Mouse (Mus musculus): ENCODE data around the gene Sox5.

Sox5 gene

DNA sequence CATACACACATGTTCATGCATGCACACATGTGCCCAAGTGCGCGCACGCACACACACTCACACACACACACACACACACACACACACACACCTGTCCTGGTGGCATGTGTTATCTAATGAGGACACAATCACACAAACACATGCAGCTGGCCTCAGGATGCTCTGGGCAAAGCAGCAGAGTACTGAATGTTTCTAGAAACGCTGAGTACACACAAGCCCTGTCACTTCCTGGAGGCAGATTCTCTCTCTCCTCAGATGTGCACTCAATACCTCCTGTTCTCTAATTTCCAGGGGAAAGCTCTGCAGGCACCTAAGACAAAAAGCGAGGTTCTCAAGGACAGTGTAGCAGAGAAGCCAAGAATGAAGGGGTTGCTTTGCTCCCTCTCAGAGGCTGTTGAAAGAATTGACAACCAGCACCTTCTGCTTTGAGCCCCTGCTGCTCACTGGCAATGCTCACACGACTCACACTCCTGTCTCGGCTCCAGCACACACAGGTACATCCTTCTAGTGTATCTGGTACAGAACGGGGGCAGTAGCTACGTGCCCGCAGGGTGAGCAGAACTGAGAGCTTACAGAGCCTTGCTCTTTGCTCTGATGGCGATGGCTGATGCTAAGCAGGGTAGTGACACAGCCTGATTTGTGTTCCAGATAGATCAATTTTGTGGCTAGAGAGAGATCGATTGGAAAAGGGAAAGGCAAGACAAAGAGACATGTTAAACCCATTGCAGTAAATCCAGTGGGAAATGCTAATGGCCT, 833.0 kb downstream of the Sox5 start:
- no peak for DNase-seq (ENCODE audit: low spot score in 2 of 2)

DNA sequence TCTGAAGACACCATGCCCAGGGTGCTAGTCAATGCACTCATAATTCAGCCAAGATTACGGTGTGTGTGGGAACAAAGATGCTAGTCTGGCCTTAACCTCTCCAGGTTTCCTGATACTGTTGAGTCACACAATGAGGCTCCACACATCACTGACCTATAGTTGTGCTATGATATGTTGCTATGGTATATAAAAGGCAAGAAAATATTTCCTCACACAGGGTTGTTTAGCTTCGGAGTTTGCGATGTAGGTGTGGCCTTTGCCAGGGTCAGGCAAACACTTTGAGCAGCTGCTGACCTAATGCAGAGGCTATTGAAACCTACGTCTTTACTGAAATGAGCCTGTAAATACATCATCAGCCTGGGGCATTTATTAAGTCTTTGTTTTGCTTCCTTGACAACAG, 833.7 kb downstream of the Sox5 start:
- no peak for DNase-seq (ENCODE audit: low spot score in 2 of 2)

DNA sequence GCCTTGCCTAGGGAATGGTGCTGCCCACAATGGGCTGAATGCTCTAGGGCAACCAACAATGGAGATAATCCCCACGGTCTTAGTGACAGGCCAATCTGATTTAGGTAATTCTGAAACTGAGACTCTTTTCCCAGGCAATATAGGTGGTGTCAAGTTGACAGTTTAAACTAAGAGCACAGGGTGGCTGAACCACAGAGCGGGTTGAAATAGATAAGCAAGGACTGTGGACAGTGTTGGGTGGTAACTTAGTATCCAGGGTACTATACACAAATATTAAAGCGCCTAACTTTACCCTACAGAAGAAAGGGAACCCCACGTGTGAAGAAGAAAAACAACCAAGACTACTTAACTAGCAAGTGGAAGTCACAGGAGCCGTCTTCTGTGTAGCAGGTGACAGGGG, 838.7 kb downstream of the Sox5 start:
- no peak for DNase-seq (ENCODE audit: low spot score in 2 of 2)

DNA sequence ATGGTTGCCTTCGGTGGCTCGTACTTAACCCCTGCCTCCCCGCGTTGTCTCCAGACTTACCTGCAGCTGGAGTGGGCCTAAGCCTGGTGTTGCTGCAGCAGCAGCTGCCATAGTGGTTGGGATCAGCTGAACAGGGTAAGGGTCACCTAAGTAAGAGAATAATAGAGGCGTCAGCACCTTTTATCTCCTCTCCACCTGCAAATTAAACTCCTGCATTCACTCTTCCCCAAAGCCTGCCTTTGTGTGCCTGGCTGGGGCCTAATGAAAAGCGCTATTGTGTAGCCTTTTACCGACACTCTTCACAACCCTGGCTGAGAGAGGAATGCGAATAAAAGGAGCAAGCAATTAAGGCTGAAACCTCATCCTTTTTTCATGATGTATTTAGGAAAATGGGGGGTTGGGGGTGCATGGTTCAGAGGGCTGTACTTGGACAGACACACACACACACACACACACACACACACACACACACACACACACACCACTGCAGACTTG, 840.4 kb downstream of the Sox5 start:
- no peak for DNase-seq (ENCODE audit: low spot score in 2 of 2)

DNA sequence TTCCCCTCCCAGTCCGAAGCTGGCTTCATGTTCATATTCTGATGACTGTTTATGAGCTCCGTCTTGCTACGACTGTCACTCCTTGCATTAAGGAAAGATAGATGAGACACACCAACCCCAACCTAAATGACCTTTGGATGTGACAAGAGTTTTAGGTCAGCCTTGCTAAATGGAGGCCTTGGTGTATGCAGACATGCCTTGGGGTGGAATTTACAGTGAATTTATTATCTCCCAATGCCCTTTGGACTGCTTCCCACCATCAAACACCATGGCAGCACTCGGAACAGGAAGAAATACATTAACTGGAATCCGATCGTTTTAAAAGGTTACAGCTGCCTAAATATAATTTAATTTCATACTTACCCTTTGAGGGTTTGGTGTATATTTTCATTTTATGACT, 858.6 kb downstream of the Sox5 start:
- DNase-seq (ENCODE audit: low spot score in 2 of 2) = no peak

DNA sequence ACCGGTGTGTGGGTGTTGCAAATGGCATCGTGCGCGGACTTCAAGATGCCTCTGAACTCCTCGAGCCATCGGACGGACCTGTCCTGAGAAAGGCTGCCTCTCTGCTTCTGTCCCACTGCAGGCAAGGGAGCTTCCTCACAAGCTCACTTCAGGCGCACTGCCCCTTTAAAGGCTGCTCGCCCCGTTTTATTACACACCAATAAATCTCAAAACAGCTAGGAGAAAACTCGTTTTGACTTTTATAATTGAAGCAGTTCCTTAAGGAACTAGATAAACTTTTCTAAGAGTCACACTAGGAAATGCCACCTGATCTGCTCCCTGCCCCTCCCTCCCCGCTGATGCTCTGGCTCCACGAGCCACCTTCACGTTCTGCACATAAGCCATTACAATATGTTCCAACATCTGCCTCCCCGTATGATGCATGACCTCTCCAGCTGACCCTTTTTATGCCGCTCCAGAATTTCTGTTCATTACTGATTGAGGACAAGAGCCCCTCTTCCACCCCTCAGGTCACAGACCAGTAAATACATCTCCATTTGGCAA, 863.3 kb downstream of the Sox5 start:
- DNase-seq (ENCODE audit: low spot score in 2 of 2) = no peak

DNA sequence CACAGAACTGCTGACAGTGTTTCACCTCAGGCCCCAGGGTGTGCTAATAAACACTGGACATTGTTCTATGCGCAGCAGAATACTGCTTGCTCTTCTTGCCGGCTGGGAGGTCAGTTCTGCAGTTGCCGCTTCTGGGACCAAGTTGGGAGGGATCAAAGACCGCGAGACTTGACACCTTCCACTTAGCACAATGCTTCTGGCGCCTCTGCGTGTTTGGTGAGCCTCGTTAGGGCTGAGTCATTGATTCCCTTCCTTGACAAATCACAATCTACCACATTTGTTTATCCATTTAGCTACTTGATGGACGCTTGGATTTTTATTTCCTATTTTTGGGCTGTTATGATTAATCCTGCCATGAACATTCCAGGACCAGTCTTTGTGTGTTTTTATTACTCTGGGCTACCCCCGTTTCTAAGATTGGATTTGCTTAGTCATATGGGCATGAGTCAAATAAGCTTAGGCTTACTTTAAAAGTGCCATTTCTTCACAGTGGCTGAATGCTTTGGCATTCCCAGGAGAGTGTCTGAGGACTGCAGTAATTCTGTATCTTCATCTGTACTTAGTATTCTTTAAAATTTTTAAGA, 865.5 kb downstream of the Sox5 start:
- no peak for DNase-seq (ENCODE audit: low spot score in 2 of 2)

DNA sequence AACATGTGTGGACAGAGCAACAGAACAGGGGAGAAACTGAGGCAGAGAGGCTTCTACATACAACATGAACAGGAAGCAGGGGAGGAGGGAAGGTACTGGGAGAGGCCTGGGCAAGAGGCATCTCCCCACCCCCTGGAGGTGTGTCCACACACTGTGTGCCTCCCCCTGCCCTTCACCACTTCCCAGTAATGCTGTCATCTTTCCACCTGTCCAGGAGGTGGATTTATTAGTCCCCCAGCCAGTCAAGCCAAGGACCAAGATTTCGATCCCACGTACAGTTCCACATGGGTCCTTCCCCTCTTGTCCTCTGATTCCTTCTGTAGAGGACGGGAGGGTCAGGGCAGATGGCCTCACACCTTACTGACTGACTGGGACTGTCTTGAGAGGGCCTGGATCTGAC, 866.1 kb downstream of the Sox5 start:
- DNase-seq (ENCODE audit: low spot score in 2 of 2) = no peak

DNA sequence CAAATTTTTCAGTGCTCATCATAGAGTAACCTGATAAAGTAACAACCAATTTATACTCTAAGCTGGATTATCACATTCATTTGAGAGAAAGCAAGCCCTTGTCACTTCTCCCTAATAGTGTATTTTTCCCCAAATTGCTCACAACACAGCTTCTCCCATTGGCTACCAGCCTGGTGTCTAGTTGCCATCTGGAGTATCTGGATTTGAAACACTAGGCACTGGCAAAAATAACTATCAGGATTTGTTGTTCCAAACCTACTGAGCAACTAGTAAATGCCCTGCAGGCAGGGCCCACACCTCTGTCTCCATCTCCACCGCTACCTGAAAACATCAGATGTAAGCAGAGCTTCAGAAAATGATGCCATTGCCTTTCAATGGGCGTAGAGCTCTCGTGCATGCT, 869.5 kb downstream of the Sox5 start:
- no peak for DNase-seq (ENCODE audit: low spot score in 2 of 2)

DNA sequence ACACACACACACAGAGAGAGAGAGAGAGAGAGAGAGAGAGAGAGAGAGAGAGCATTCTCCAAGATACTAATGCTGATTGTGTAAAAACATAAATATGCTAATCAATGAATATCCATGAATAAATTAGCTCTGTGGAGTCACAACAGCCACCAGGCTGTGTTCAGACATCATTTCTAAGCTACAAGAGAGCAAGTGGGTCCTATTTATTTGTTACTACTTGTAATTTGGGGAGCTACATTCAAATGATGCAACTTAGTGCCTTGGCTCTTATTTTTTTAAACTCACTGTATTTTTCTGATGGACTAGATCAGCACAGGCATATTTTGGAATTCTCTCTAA, 877.1 kb downstream of the Sox5 start:
- DNase-seq (ENCODE audit: low spot score in 2 of 2) = no peak

DNA sequence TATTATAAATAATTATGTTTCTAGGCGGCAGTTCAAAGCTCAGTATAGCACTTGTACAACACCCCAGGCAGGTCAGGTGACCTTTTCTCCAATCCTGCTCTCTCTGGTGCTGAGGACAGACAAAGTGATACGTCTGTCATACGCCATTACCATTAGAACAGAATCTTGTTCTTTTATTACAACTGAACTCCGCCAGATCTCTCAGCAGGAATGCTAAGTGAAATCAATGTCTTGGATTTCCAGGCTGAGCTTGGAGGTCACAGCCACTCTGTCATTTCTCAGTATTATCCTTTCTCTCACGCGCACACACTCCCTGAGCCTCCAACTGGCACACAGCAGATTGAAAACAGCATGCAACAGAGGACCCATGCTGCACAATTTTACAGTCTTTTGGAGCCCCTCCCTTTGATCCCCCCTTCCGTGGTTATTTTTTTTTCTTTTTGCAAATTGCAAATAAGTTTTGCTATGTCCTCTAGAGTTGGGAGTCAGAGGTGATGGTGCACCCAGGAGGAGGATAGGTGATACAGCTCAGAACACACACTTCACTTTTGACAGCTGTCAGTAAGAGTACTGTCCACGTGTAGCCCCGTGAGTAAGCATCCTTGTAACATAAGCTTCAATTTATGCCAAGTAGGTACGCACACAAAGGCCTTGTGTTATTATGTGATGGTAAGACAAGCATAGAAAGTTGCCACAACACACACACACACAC, 877.6 kb downstream of the Sox5 start:
- no peak for DNase-seq (ENCODE audit: low spot score in 2 of 2)

DNA sequence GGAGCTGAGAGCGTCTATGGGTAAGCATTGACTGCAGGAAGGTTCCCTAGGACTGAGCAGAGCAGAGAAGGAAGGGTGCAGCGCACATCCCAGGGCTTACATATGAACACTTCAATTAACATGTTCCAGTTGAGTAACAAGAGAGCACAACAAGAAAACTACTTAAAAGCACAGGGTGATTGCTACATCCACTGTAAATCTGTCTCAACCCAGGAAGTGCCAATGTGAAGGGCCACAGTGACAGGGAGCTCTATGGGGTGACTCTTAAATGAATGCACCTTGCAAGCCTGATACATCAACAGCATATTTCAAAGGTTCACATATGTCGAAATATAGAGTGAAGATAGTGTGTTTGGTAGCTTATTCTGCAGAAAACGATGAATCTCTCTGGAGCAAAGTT, 880.9 kb downstream of the Sox5 start:
- no peak for DNase-seq (ENCODE audit: low spot score in 2 of 2)

DNA sequence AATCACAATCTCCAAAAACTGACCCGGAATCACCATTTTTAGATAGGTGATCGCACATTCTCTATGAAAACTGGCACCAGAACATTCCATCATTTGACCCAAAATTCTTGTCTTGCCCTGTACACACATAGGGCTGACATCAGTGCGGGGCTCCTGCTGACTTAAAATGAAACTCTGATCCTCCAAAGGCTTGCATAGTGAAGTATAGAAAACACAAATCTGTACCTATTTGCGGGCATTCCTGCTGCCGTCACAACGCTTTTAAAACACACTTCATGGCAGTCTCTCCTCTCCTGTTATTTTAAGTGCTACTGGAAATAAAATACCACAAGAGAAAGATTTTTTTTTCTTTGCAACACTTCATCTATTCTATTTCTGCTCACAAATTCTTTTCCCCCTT, 886.7 kb downstream of the Sox5 start:
- no peak for DNase-seq (ENCODE audit: low spot score in 2 of 2)

DNA sequence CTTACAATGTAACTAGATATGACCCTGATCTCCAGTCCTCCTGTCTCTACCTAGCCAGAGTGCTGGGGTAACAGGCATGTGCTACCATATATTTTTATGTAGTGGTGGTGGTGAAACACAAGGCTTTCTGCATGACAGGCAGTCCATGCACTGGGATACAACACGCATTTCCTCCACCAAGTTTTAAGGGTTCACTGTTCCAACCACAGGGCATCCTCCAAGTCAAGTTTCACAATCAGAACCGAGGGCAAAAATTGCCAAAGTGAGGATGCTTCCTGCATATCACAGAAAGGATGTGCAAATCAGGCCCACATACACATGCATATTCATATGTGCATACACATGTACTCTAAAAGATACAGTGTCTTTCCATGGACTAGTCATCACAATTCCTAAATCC, 888.9 kb downstream of the Sox5 start:
- no peak for DNase-seq (ENCODE audit: low spot score in 2 of 2)

DNA sequence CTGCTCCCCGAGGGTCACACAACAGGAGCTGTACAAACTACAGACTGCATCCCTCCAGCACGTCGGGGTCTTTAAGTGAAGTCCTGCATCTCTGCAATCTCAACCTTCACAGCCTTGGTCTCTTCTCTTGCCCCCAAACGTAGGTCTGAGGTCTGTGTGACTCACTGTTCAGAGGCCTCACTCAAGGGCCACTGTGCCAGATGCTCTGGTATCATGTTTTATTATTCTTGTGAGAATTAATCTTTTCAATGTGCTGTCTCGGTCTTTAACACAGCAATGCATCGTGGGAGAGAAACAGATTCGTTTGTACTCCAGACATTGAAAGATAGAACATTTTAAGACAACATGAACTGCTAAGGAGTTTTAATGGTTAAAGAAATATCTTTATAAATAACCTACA, 893.2 kb downstream of the Sox5 start:
- no peak for DNase-seq (ENCODE audit: low spot score in 2 of 2)

DNA sequence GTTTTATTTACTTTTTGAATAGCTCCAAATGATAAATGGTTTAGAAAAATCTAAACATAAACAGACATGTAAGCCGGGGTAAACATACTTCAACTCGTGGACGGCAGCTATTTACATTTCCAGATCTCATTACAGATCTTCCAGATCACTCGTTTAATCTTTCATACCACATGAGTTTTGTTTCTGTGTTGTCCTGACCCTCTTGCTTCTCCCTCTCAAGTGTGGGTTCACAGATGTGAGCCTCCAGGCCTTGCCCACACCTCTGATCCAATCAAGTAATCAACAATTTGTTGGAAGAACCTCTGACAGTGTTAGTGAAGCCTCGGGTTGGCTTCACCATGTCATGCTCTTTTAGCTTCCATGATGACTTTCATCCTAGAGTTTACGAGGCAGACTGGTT, 903.3 kb downstream of the Sox5 start:
- no peak for DNase-seq (ENCODE audit: low spot score in 2 of 2)

DNA sequence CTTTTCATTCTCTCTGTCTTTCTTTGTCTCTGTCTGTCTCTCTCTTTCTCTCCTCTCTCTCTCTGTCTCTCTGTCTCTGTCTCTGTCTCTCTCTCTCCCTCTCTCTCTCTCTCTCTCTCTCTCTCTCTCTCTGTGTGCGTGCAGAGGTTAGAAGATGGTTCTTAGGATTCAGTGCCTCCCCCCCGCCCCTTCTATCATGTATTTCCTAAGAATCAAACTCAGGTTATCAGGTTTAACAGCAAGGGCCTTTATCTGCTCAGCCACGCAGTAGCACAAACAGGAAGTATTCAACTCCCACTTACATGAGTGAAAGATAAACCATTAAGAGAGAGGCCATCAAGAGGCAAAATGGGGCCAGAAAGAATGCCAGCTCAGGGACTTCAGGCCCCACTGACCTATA, 913.0 kb downstream of the Sox5 start:
- no peak for DNase-seq (ENCODE audit: low spot score in 2 of 2)

DNA sequence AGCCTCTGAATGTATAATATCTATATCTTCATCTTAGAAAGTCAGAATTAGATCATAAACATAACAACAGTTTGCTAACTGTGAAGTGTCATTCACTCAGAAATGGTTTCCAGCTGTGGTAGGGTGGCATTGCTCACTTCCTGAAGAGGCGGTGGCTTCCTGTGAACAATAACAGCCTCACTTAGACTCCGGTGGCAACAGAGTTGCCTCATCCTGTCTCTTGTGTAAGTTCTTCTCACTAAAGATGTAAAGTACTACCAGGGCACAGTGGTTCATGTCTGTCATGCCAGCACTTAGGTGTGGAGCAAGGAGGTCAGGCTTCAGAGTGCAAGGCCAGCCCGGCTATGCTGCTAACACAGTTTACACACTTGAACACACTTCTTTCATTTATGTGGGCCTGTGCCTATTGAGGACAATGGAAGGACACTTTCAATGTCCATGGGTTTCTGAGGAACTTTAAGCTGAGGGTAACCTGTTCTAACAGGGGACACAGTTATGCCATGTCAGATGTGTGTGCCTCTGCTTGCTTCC, 913.6 kb downstream of the Sox5 start:
- no peak for DNase-seq (ENCODE audit: low spot score in 2 of 2)

DNA sequence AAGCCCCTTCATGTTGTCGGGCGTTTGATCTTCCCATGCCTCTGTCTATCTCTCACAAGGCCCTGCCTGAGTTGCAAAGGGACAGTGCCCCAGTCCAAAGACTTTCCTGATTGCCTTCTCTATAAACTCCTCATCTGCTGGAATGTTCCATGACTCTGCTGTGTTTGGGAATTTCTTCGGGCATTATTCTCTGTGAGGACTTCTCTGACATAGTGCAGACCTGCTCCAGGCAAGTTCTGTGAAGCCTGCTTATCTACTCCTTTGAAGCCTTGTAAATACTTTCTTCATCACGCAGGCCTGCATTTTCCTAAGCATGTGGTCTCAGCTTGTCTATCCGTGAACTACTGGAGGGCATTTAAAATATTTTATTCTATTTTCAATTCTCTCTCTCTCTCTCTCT, 914.7 kb downstream of the Sox5 start:
- no peak for DNase-seq (ENCODE audit: low spot score in 2 of 2)

DNA sequence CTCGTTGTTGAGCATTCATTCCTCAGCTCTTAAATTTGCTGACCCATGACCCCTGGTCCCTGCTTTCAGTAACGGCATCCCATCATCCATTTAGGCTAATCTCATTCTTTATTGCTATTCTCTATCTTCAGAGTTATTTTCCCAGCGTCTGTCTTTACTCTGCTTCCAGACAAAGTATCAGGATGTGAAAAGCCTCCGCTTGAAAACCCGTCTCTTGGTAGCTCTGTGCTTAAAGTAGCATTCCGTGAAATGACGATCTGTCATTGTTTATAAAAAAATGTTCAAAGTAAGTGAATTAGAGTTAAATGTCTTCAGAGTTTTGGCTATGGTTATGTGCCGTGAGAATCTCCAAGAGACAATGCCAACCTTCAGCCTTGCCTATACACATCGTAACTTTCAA, 915.2 kb downstream of the Sox5 start:
- DNase-seq (ENCODE audit: low spot score in 2 of 2) = no peak

DNA sequence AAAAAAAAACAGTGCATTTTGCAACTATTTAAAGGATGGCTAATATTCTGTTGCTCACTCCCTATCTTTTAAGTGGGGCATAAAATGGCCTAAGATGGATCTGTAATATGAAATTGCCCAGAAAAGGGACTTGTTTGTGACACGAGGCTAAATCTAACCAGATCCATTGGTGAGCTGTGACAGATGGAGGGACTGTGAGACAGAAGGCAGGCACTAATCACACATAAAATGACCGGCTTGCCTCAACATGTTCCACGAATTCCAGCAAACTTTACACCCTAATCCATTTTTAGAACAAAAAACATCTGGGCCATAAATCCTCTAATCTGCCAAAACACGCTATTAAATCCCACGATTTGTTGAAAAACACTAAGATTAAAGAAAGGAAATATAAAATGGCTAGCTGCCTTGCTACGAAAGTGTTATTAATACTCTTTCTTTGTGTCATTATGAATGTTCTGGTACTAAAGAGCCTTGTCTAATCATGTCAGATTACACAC, 919.1 kb downstream of the Sox5 start:
- no peak for DNase-seq (ENCODE audit: low spot score in 2 of 2)

DNA sequence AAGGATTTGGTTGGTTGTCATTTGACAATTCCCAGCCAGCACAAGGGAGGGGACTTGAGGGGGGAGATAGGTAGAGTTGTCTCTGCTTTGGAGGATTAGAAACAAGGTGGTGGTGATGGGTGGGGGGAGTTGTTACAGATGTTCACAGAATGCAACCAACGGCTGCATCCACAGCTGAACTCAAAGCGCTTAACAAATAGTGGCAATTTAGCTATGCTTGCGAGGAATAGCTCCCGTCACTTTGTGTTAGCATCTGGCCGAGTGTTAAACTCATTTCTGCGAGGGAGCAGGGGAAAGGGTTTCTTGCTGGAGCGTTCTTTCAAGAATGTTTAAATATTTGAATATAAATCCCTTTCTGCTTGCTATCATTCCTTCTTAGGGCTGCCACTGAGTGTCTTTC, 921.7 kb downstream of the Sox5 start:
- no peak for DNase-seq (ENCODE audit: low spot score in 2 of 2)

DNA sequence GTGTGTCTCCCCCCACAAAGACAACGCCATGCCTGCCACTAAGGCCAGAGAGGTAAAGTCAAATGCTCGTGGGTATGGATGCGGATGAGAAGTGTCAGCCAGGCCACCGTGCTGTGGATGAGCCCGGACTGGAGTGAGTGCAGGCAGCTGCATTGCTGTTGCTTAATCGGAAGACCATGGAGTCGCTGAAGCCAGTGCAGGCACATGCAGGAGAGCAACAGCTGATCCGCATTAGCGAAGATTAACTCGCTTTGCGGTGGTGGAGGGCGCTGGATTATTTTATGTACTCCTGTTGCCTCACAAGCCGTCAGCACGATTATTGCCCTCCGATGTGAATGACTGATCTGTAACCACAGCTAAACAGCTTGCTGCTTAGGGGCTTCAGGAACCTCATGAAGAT, 922.2 kb downstream of the Sox5 start:
- no peak for DNase-seq (ENCODE audit: low spot score in 2 of 2)

Measured in frontal cortex, postnatal 10 days (tissue).